Mouse (Mus musculus) forebrain, embryonic 12.5 days (tissue): ENCODE measurements around the gene Fuk. TPM values are rescaled to one million over a fixed set of nuclear protein-coding genes. Genes with fewer than 3 reads are reported as not detected.

Experiments
- ATAC-seq: fragments of 200-750 bp; cut with Nextera tagmentation; 2 replicates; pipeline ENCODE4 v1.8.0; 2017; ENCODE audit warnings: moderate TSS enrichment; ENCODE audit not compliant: low FRiP score
- H3K27ac ChIP-seq: fragments of 300-500 bp; sonication (generic); 2 replicates; pipeline ENCODE4 v1.5.1; 2016; ENCODE audit warnings: mild to moderate bottlenecking
- H3K27me3 ChIP-seq: fragments of 300-500 bp; sonication (generic); 2 replicates; pipeline ENCODE4 v1.6.1; 2016; ENCODE audit warnings: mild to moderate bottlenecking
- H3K36me3 ChIP-seq: fragments of 300-500 bp; sonication (generic); replicated peaks from 2 replicates; pipeline ENCODE4 v1.6.1; 2016; ENCODE audit warnings: mild to moderate bottlenecking
- H3K4me1 ChIP-seq: fragments of 300-500 bp; sonication (generic); 2 replicates; pipeline ENCODE4 v1.6.1; 2016
- H3K4me2 ChIP-seq: fragments of 300-500 bp; sonication (generic); 2 replicates; pipeline ENCODE4 v1.6.1; 2016; ENCODE audit warnings: mild to moderate bottlenecking, moderate library complexity
- H3K4me3 ChIP-seq: fragments of 300-500 bp; sonication (generic); replicated peaks from 2 replicates; pipeline ENCODE4 v1.5.1; 2016; ENCODE audit warnings: mild to moderate bottlenecking
- H3K9ac ChIP-seq: fragments of 300-500 bp; sonication (generic); 2 replicates; pipeline ENCODE4 v1.6.1; 2016; ENCODE audit warnings: mild to moderate bottlenecking
- H3K9me3 ChIP-seq: fragments of 300-500 bp; sonication (generic); 2 replicates; pipeline ENCODE4 v1.6.1; 2016
- WGBS: fragments of 180-500 bp; shearing (Covaris S2); methylation state at CpG from one replicate; pipeline ENCODE4 v1.1.7; 2016; 5-methylcytosine and 5-hydroxymethylcytosine counted together
- polyA plus RNA-seq: library from polyadenylated mRNA; unstranded; fragments of >200 nt; fragmentation: Nextera tagmentation; extraction: Ambion mirVana; gene quantifications from 2 replicates; pipeline ENCODE4 v1.2.1, GENCODE M21; 2016

Gene Fuk
- 13.2 and 14.4 TPM in 2 replicates for polyA plus RNA-seq

GRCm38 (mm10) chr8:110901839-110902578 is at the start of gene Fuk:
Fuk (minus strand) TSS chr8:110902488.
- Histone ChIP-seq H3K4me2 (peak within 1 kb of the TSS; percentile 60), H3K36me3 (peaks cover 9% of the 10 kb centered on the region; the same call in 1 of the 2 replicates), H3K9ac (peak within 1 kb of the TSS; percentile 71), H3K9me3 (no peaks in the 10 kb centered on the region), H3K4me1 (peaks cover 5% of the 10 kb centered on the region), H3K27me3 (no peaks in the 10 kb centered on the region; the same call in 1 of the 2 replicates), H3K27ac (no peak within 1 kb of the TSS), H3K4me3 (peak within 1 kb of the TSS; percentile 73)
- peak; percentile 92 for ATAC-seq
- WGBS = 3% methylated on average over 30 of the region's 30 CpGs

GRCm38 (mm10) chr8:110950065-110950484 is 47.8 kb upstream of the Fuk start:
- H3K9ac ChIP-seq = no peak overlapping the region
- no peak overlapping the region for H3K4me3 ChIP-seq
- peaks cover 12% of the 10 kb centered on the region; the same call in 1 of the 2 replicates for H3K36me3 ChIP-seq
- no peaks in the 10 kb centered on the region for H3K27me3 ChIP-seq
- 89% methylated on average over 17 of the region's 17 CpGs for WGBS
- no peak overlapping the region for H3K4me2 ChIP-seq
- no peak for ATAC-seq
- no peak overlapping the region for H3K27ac ChIP-seq
- H3K9me3 ChIP-seq = no peaks in the 10 kb centered on the region
- no peaks in the 10 kb centered on the region for H3K4me1 ChIP-seq

- 88% methylated on average over 4 of the region's 4 CpGs for WGBS
These were observed 43.4 kb upstream of the Fuk start for GRCm38 (mm10) chr8:110945716-110946115.

GRCm38 (mm10) chr8:110944276-110944876 is 42.1 kb upstream of the Fuk start:
- ATAC-seq = no peak

More at GRCm38 (mm10) chr8:110945716-110946115, 43.4 kb upstream of the Fuk start:
- Histone ChIP-seq H3K27me3 (no peaks in the 10 kb centered on the region), H3K36me3 (no peaks in the 10 kb centered on the region), H3K27ac (no peak overlapping the region), H3K9ac (no peak overlapping the region), H3K9me3 (no peaks in the 10 kb centered on the region), H3K4me1 (peaks cover 4% of the 10 kb centered on the region; the same call in 1 of the 2 replicates), H3K4me3 (no peak overlapping the region), H3K4me2 (no peak overlapping the region)
- no peak for ATAC-seq

GRCm38 (mm10) chr8:110941453-110941948 is 39.2 kb upstream of the Fuk start:
- no peak overlapping the region for H3K27ac ChIP-seq
- H3K27me3 ChIP-seq = no peaks in the 10 kb centered on the region
- ATAC-seq = no peak
- H3K9me3 ChIP-seq = no peaks in the 10 kb centered on the region
- H3K9ac ChIP-seq = no peak overlapping the region
- H3K4me3 ChIP-seq = no peak overlapping the region
- H3K4me2 ChIP-seq = no peak overlapping the region
- H3K4me1 ChIP-seq = peaks cover 4% of the 10 kb centered on the region; the same call in 1 of the 2 replicates
- WGBS = 59% methylated on average over 10 of the region's 10 CpGs
- H3K36me3 ChIP-seq = no peaks in the 10 kb centered on the region

More at GRCm38 (mm10) chr8:110944276-110944876, 42.1 kb upstream of the Fuk start:
- H3K4me3 ChIP-seq = no peak overlapping the region
- no peaks in the 10 kb centered on the region for H3K9me3 ChIP-seq
- H3K27ac ChIP-seq = no peak overlapping the region
- WGBS = 88% methylated on average over 7 of the region's 7 CpGs
- no peak overlapping the region for H3K4me2 ChIP-seq
- H3K9ac ChIP-seq = no peak overlapping the region
- peaks cover 4% of the 10 kb centered on the region; the same call in 1 of the 2 replicates for H3K4me1 ChIP-seq
- no peaks in the 10 kb centered on the region for H3K36me3 ChIP-seq
- H3K27me3 ChIP-seq = no peaks in the 10 kb centered on the region

GRCm38 (mm10) chr8:110940682-110941452 is 38.6 kb upstream of the Fuk start:
- no peak for ATAC-seq
- no peak overlapping the region for H3K4me2 ChIP-seq
- H3K4me1 ChIP-seq = peaks cover 4% of the 10 kb centered on the region; the same call in 1 of the 2 replicates
- no peak overlapping the region for H3K9ac ChIP-seq
- H3K9me3 ChIP-seq = no peaks in the 10 kb centered on the region
- H3K27me3 ChIP-seq = no peaks in the 10 kb centered on the region
- H3K27ac ChIP-seq = no peak overlapping the region
- no peak overlapping the region for H3K4me3 ChIP-seq
- 92% methylated on average over 15 of the region's 15 CpGs for WGBS
- H3K36me3 ChIP-seq = no peaks in the 10 kb centered on the region

GRCm38 (mm10) chr8:110938882-110939589 is 36.7 kb upstream of the Fuk start:
- no peak overlapping the region for H3K4me3 ChIP-seq
- no peak for ATAC-seq
- H3K27ac ChIP-seq = no peak overlapping the region
- H3K9me3 ChIP-seq = no peaks in the 10 kb centered on the region
- 89% methylated on average over 6 of the region's 6 CpGs for WGBS
- no peaks in the 10 kb centered on the region for H3K36me3 ChIP-seq
- H3K4me1 ChIP-seq = peaks cover 4% of the 10 kb centered on the region; the same call in 1 of the 2 replicates
- H3K27me3 ChIP-seq = no peaks in the 10 kb centered on the region
- H3K9ac ChIP-seq = no peak overlapping the region
- H3K4me2 ChIP-seq = no peak overlapping the region

GRCm38 (mm10) chr8:110936217-110936616 is 33.9 kb upstream of the Fuk start:
- H3K4me2 ChIP-seq = no peak overlapping the region
- H3K9me3 ChIP-seq = no peaks in the 10 kb centered on the region
- H3K9ac ChIP-seq = no peak overlapping the region
- 0 out of 2 replicates have a peak, but pooled peaks cover 4% of the 10 kb centered on the region for H3K36me3 ChIP-seq
- WGBS = 95% methylated on average over 12 of the region's 12 CpGs
- no peaks in the 10 kb centered on the region for H3K4me1 ChIP-seq
- H3K4me3 ChIP-seq = no peak overlapping the region
- H3K27ac ChIP-seq = no peak overlapping the region
- no peak for ATAC-seq
- H3K27me3 ChIP-seq = no peaks in the 10 kb centered on the region

- Histone ChIP-seq H3K27ac (no peak overlapping the region), H3K27me3 (no peaks in the 10 kb centered on the region), H3K9ac (no peak overlapping the region), H3K36me3 (0 out of 2 replicates have a peak, but pooled peaks cover 4% of the 10 kb centered on the region), H3K4me2 (no peak overlapping the region), H3K4me3 (no peak overlapping the region), H3K4me1 (no peaks in the 10 kb centered on the region; the same call in 1 of the 2 replicates), H3K9me3 (no peaks in the 10 kb centered on the region)
- 95% methylated on average over 2 of the region's 2 CpGs for WGBS
- no peak for ATAC-seq
These were observed 31.0 kb upstream of the Fuk start for GRCm38 (mm10) chr8:110933272-110933671.

- no peak overlapping the region for H3K4me2 ChIP-seq
- no peak overlapping the region for H3K9ac ChIP-seq
- WGBS = 86% methylated on average over 3 of the region's 3 CpGs
- no peak overlapping the region for H3K27ac ChIP-seq
- H3K9me3 ChIP-seq = no peaks in the 10 kb centered on the region
- no peaks in the 10 kb centered on the region for H3K27me3 ChIP-seq
- H3K4me3 ChIP-seq = no peak overlapping the region
- 0 out of 2 replicates have a peak, but pooled peaks cover 4% of the 10 kb centered on the region for H3K36me3 ChIP-seq
- no peaks in the 10 kb centered on the region; the same call in 1 of the 2 replicates for H3K4me1 ChIP-seq
- ATAC-seq = no peak
These were observed 30.2 kb upstream of the Fuk start for GRCm38 (mm10) chr8:110932444-110932843.

- ATAC-seq = no peak
- Histone ChIP-seq H3K27ac (no peak overlapping the region), H3K36me3 (0 out of 2 replicates have a peak, but pooled peaks cover 4% of the 10 kb centered on the region), H3K9ac (no peak overlapping the region), H3K4me3 (no peak overlapping the region), H3K27me3 (no peaks in the 10 kb centered on the region), H3K4me2 (no peak overlapping the region), H3K9me3 (no peaks in the 10 kb centered on the region), H3K4me1 (peaks cover 5% of the 10 kb centered on the region; the same call in 1 of the 2 replicates)
- WGBS = 83% methylated on average over 12 of the region's 12 CpGs
These were observed 29.1 kb upstream of the Fuk start for GRCm38 (mm10) chr8:110931176-110931939.
